Mouse (Mus musculus): ENCODE measurements around the gene Tsc22d4.
A peak's percentile ranks its signal among the peaks of the same experiment; 100 is the strongest.

Tsc22d4 gene

DNA sequence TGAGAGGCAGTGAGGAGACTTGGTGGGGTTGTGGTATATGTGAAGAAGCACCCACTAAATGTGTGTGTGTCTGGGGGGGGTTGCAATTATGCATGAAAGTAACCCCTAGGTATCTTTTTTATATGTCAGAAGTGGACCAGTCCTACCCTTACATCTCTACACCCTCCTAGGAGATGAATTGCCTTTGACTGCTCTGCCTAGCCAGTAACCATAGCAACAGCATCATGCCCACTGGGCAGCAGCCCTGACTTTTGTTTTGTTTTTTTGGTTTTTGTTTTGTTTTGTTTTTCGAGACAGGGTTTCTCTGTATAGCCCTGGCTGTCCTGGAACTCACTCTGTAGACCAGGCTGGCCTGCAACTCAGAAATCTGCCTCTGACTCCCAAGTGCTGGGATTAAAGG lies 22.9 kb downstream of the Tsc22d4 start:
- DNase-seq = no peak

DNA sequence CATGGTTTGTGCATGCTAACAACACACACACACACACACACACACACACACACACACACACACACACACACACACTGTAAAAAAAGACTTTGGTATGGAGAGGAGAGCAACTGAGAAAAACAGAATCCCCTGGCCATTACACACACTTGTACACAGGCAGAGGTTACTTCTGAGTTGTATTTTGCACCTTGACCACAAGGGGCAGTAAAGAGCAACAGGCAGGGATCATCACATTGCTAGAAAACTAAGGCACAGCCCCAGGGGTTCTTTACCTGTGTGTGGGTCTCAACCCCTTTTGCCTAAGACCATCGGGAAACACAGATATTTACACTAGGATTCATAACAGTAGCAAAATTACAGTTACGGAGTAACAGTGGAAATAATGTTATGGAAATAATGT lies 25.2 kb downstream of the Tsc22d4 start:
- DNase-seq = no peak

DNA sequence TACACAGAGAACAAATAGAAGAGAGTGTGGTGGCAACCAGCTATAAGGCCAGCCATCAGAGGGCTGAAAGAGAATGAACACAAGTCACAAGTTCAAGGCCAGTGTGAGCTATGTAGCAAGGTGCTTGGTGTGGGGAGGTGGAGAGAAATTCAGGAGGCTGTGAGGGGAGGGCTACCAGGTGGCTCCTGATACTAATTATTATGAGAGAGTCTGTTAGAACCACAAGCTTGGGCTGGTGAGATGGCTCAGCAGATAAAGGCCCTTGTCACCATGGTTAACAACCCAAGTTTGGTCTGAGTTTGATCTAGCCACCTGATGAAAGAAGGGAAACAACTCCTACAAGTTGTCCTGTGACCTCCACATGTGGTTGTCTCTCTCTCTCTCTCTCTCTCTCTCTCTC lies 27.2 kb downstream of the Tsc22d4 start:
- DNase-seq = no peak

DNA sequence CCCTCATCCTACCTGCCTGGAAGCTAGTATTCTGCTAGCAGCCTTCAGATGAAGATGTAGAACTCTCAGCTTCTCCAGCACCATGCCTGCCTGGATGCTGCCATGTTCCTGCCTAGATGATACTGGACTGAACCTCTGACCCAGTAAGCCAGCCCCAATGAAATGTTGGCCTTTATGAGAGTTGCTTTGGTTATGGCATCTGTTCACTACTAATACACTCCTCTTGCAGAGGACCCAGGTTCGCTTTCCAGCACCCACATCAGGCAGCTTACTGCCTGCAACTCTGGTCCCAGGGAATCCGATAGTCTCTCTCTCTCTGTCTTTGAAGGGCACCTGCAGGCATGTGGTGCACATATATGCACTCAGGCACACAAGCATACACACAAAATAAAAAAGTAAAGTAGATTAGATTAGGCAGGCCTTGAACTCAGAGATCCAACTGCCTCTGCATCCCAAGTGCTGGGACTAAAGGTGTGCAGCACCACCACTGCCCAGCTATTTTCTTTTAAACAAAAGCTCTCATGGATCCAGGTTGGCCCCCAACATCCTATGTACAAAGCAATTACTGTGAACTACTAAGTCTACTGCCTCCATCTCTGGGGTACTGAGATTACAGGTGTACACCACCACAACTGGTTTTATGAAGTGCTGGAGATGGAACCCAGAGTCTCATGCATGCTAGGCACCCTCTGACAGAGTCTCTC lies 30.2 kb downstream of the Tsc22d4 start:
- no peak for DNase-seq

DNA sequence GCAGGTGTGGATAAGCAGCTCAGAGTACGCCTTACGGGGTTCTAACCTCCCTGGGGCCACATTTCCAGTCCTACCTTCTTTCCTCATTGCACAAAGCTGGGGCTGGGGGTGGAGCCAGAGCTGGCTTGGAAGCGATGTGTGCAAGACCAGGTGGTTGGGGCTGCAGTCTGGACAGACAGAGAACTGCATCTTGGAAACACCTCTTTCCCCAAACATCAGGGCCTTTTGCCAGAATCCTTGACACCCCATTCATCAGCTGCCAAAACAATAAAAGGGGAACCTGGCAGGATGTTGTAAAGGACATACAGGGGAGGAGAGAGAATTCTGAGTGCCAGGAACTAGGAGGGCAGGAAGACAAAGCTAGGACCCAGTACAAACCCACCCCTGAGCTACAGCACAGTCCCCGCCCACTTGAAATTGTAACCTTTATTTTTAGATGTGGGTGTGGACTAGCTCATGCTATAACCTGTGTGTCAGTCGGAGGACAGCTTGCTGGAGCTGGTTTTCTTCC lies 30.9 kb downstream of the Tsc22d4 start:
- DNase-seq = no peak

DNA sequence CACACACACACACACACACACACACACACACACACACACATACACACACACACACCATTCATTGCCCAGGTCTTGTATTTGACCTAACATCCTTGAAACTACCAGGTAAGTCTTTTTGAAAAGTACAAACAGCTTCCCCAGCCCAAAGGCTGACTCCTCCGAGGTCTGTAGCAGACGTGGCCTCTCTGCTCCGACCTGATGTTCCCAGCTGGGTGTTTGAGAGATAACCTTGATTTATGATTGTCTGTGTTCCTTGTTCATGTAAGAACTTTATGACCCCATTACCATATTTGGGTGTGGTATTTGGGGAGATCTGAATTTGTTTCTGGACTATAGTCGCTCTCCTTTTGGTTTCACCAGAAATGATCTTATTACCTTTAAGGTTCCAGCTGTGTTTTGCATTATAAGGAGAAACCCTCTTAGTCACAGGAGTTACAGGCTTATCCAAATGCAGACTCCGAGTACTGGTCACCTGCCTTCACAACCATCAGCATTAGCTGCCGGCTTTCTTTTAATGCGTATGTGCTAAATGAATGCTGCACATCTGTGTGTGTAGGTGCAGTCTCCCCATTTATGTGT lies 31.8 kb downstream of the Tsc22d4 start:
- no peak for DNase-seq

DNA sequence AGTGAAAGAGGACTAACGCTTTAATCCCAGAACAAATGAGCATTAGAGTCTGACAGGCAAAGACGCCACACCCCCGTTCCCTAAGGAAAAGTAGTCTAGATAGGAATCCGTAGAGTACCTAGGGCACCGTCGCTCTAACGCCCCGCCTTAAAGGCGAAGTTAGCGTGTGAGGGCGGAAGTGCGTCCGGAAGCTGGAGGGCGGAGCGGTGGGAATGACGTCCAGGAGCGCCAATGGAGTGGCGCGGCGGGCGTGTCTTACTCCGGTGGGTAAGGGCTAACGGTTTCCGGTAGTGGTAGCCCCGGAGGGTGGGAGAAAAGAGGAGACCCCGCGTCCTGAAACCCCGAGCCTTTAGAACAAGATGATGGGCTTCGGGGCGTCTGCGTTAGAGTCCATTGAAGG lies 33.1 kb downstream of the Tsc22d4 start, which contains the start of gene Ppp1r35:
TSS of gene Ppp1r35 (plus strand) at position 215 of the 400 bp plus-strand sequence.
- peak; percentile 97 for DNase-seq

DNA sequence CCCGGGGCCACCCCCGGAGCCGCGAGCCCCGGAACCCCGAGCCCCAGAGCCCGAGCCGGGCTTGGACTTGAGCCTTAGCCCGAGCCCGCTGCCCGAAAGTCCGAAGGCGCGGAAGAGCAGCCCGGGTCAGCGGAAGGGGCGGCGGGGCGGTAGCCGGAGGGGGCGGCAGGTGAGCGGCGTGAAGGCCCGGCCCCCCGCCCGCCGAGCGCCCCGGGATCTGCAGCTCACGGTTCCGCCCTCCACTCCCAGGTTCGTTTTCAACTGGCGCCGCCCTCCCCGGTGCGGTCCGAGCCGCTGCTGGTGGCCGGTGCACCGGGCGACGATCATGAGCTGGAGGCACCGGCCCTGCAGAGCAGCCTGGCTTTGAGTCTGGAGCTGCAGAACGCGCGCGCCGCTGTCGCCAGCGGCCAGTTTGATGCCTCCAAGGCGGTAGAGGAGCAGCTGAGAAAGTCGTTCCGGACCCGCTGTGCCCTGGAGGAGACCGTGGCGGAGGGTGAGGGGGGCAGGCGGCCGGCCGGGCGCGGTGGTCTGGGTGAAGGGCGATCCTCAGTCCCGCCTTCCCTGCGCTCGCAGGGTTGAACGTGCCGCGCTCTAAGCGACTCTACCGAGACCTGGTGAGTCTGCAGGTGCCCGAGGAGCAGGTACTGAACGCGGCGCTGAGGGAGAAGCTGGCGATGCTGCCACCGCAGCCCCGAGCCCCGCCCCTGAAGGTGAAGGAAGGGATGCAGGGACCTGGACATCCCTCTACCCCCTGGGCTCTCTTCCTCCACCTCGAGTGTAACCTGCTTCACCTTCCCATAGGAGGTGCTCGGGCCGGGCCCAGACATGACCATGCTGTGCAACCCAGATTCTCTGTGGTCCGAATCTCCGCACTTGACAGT lies 33.8 kb downstream of the Tsc22d4 start:
- DNase-seq = peak; percentile 21

DNA sequence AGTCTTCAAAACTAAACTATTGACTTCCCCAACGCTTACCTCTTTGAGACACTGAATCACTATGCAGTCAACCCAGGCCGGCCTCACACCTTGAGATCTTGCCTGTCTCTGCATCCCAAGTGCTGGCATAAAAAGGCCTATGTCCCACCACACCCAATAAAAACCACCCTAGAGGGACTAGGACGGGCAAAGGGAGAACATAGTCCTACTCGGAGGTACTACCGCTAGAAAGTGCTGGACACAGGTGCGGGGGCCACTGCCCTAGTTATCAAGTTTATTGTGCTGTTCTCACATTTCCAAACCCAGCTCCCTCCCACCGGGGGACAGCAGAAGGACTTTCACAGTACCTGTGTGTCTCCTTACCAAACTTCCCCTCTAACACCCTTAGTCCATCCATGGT lies 36.1 kb downstream of the Tsc22d4 start:
- DNase-seq = no peak

DNA sequence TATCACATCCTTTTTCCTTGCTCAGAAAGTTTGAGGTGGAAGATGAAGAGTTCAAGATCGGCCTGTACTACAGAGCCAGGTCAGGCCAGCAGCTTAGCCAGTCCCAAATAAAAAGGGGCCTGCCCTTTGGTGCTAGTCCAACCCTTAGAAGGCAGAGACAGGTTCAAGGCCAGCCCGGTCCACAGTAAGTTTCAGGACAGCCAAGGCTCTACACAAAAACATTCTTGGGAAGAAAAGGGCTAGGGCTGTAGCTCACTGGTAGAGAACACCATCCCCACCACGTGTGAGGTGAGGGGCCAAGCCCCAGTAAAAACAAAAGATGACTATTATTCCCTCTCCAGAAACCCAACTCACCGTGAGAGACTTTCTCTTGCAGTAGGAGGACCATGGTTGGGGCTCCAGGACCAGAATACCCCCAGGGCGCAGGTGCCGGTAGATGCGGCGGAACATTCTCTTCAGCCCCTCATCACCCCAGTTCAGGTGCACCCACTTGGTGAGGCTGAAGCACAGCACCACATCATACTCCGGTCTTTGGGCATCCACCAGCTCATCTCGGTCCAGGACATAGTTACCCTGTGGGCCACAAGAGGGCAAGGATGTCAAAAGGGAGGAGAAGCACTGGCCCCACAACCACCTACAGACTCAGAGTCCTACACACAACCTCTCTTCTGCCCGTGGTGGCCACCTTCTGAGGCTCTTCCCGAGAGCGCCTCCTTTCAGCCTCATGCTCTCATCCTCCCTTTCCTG lies 37.4 kb downstream of the Tsc22d4 start:
- DNase-seq = no peak

DNA sequence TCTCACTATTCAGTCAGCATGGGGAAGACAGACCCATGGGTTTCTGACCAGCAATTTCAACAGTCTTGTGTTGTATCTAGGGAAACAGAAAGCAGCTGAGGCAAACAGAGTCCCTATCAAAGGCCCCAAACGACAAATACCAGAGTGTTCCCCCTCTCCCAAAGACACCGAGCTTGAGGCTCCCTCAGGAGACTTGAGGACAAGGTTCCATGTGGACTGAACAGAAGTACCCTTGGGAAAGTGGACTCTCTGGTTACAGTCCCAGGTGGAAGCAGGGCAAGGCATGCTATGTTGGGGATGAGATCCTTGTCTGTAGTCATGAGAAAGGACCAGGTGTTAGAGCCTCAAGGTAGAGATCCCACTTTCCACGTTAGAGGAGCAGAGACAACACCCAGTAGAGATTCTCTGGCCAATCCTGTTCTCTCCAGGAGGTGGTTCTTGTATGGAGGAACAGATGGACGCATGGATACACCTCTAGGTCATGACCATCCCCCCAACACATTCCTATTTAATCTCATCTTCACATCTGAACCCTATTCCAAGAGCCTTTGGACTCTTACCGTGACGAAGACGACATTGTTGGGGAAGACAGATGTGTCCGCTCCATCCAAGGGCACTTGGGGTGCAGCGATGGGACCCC lies 38.5 kb downstream of the Tsc22d4 start:
- DNase-seq = no peak

DNA sequence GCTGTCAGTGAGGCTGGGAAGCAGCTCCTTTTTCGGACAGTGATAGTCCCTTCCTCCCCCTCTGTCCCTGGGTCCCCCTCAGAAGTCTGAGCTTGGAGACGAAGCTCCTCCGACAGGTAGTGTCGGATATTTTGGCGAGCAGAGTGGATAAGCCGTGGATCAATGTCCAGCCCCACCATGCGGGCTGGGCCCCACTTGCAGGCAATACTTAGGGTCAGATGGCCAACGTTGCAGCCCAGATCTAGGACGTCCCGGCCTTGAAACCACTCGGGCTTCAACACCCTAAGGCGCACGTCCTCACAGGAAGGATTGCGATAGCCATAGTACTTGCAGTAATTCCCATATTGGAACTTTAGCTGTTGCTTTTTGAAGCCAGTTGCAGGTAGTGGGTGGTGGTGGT lies 39.0 kb downstream of the Tsc22d4 start:
- DNase-seq = no peak

DNA sequence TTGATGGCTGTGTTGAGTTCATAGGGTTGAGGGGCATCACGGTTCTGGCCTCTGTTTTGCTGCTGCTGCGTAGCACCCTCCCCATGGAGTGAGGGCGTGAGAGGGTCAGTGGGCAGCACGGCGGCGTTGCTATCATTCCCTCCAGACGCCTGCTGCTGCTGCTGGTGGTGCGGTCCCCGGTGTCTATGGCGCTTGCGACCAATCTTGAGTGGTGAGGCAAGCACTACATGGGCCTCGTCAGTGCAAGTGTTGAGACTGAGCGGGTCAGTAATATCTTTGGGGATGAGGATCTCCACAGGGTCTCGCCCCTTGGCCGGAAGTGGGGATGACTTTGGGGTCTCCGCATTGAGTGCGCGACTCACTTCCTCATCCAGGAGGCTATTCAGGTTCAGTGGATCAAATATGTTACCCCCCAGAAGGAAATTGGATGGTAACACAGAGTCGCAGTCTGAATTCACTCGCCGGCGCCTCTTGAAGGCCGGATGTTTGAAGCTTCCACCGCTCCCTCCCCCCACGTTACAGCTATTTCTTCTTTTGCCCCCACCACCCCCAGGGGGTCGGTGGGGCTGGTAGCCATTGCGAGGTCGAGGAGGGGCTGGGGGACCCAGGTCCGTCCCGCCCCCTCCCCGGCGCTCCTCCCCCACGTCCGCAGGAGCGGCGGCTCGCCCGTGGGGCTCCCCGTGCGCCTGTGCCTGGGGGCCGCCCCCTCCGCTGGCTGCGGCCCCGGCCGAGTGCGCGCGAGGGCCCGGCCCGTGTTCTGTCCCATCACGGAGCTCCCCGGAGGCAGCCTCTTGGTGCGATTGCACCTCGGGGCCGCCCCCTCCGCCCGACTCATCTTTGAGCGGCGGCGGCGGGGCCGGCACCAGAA lies 39.9 kb downstream of the Tsc22d4 start:
- no peak for DNase-seq

DNA sequence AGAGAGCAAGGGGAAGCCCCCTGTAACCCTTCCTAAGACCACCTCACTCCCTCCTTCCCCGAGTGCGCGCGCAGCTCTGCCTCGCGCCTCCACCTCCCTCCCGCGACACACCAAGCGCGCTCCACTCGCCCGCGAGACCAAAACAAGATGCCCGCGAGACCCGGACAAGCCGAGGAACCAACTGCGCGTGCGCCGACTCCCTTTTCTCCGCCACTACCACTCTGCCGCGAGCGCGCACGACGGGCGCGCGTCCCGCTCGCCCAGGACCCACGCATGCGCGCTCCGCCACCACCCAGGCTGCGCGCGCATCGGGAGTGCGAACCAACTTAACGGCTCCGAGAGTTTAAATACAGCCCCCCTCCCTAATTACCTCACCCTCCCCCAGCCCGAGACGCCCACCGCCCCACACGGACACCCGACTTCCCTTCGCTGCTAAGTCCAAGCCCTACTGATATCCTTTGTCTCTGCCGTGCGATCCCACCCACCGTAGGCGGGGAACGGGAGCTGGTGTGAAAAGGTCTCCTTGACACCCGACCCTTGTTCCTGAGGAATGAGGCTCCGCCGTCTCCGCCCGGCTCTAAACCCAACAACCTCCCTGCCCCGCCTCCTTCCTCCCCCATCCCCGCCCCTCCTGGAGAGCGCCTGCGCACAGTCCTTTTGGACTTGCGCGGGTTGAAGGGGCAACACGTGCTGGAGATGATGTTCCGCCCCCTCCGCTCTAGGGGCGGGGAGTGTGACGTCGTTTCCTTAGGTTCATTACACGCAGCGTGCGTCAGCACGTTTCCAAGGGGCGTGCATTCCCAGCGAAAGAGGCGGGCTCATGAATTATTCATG lies 40.8 kb downstream of the Tsc22d4 start:
- peak; percentile 98 for DNase-seq

DNA sequence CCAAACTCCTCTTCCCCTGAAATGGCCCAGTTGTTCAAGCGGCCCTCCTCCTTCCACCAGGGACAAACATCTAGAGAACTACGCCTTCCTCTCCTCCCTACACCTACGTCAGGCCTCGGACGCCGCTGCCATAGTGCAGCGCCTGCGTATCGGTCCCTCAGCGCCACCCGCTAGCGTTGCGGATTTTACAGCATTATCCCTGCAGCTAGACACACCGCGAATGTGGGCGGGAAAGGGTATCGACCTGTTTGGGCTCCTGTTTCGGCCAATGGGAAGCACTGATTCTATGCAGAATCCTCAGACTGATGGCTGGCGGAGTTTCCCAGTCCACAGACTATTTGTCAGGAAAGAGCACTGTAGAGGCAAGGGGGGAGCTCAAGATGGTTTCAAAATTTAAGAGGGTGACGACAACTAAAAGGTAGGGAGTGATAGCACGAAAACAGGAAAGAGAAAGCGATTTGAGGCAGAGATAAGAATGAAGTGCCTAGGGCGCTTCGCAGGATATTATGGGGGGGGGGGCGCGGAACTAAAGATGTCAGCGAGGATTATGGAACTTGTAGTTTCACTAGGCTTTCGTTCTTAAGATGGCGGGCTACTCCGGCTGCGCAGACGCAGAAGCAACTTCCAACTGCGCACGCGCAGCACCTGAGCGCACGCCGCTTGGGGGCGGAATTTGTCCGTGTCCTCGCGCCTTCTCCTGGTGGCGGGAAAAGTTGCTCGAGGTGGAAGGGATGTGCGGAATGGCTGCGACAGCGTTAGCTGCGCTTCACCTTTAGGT lies 41.8 kb downstream of the Tsc22d4 start, which contains the start of the genes Mepce and Zcwpw1:
TSS of gene Mepce (minus strand) at position 505 of the 778 bp plus-strand sequence.
TSS of gene Zcwpw1 (plus strand) at position 648 of the 778 bp plus-strand sequence.
- peak; percentile 95 for DNase-seq

DNA sequence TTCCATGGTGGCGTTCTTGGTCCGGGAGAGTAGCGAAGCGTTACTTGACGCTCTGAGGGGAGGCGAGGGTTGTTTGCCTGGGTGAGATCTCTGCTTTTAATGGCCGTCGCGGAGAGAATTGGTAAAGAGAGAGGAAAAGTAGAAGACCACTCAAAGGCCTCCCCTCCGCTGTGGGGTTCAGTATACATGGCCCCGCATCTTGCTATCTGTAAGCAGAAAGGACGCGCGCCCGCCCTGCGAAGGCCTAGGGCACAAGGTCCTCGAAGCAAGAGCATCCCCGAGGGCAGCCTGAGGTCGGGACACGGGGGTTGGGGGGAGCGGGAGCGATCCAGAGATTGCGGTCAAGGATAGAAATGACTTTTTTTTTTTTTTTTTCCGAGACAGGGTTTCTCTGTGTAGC lies 42.6 kb downstream of the Tsc22d4 start:
- DNase-seq = no peak

DNA sequence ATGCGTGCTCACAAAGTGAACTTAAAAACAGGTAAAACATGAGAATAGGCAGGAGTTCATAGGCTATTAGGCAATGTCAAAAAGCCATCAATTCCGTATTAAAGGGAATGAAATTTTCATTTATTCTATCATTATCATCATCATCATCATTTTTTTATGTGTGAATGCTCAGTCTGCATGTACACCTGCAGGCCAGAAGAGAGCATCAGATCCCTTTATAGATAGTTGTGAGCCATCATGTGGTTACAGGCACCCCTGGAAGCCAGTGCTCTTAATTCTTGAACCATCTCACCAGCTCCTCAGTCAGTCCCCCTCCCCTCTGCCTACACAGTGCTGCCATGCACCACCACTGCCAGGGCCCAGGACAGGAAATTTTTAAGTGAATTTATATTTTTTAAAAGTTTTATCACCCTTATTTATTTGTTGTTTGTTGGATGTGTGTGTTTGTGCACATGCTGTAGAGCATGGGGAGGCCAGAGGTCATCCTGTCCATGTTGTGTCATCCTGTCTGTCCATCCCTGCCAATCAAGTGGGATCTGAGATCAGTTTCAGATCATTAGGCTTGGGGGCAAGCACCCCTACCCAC lies 43.5 kb downstream of the Tsc22d4 start:
- no peak for DNase-seq

DNA sequence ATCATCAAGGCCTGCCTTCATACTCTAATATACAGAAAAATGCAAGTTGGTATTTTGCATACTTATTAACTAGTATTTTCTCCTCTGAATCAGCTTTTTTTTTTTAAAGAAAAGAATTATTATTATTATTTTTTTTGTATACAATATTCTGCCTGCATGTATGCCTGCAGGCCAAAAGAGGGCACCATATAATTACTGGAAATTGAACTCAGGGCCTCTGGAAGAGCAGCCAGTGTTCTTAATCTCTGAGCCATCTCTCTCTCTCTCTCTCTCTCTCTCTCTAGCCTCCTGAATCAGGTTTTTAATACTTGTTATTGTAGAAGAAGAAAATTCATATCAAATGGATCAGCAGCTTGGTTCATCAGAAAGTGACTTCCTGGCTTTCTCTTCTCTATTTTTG lies 46.0 kb downstream of the Tsc22d4 start:
- DNase-seq = no peak

DNA sequence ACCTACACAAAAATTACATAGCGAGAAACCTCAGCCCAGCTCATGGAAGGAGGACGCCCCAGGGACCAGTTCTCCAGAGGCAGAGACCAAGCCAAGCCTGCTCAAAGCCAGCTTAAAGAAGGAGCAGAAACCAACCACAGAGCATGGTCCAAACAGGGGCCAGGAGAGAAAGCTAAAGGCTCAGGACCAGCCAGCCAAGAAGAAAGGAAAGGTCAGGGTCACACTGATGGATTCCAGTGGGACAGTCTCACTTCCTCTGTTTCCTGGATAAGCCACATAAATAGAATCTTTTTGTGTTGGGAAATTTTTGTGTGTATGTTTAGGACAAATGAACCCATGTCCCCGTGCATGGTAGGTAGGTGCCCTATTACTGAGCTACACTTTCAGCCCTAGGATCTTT lies 51.1 kb downstream of the Tsc22d4 start:
- DNase-seq = no peak
